Mouse (Mus musculus) stomach, postnatal 0 days (tissue): ENCODE data around the gene Pgap3. TPM values are rescaled to one million over a fixed set of nuclear protein-coding genes. Genes with fewer than 3 reads are reported as not detected.
"Not testable (repeated sequence)": the region's sequence is repeated elsewhere in the genome, so short reads cannot be mapped to it uniquely, and the experiment has no call there.

Source experiments
- ATAC-seq: fragments of 200-750 bp; cut with Nextera tagmentation; 2 replicates; pipeline ENCODE4 v1.8.0; 2017; ENCODE audit not compliant: low FRiP score, low TSS enrichment
- DNase-seq: peaks from one replicate; pipeline ENCODE4 v3.0.0-alpha.2; 2016; ENCODE audit warnings: low spot score
- H3K27ac ChIP-seq: fragments of 300-500 bp; sonication (generic); replicated peaks from 2 replicates; pipeline ENCODE4 v1.5.1; 2014; ENCODE audit warnings: mild to moderate bottlenecking, control low read depth
- H3K27me3 ChIP-seq: fragments of 300-500 bp; sonication (generic); 2 replicates; pipeline ENCODE4 v1.6.1; 2014; ENCODE audit warnings: low read length; ENCODE audit not compliant: control insufficient read depth, insufficient read depth
- H3K36me3 ChIP-seq: fragments of 300-500 bp; sonication (generic); 2 replicates; pipeline ENCODE4 v1.6.1; 2014; ENCODE audit warnings: low read length, mixed read lengths; ENCODE audit not compliant: control insufficient read depth, insufficient read depth
- H3K4me1 ChIP-seq: fragments of 300-500 bp; sonication (generic); replicated peaks from 2 replicates; pipeline ENCODE4 v1.6.1; 2014; ENCODE audit warnings: antibody characterized with exemption; ENCODE audit not compliant: control insufficient read depth, insufficient read depth
- H3K4me2 ChIP-seq: fragments of 300-500 bp; sonication (generic); replicated peaks from 2 replicates; pipeline ENCODE4 v1.6.1; 2014; ENCODE audit warnings: low read depth, mild to moderate bottlenecking, control low read depth, moderate library complexity
- H3K4me3 ChIP-seq: fragments of 300-500 bp; sonication (generic); 2 replicates; pipeline ENCODE4 v1.5.1; 2014; ENCODE audit warnings: low read depth, low read length, control low read depth
- H3K9ac ChIP-seq: fragments of 300-500 bp; sonication (generic); 2 replicates; pipeline ENCODE4 v1.6.1; 2014; ENCODE audit warnings: mild to moderate bottlenecking, low read length, control low read depth, mixed read lengths
- H3K9me3 ChIP-seq: fragments of 300-500 bp; sonication (generic); 2 replicates; pipeline ENCODE4 v1.6.1; 2016; ENCODE audit warnings: low read length; ENCODE audit not compliant: control insufficient read depth
- CTCF ChIP-seq: IDR thresholded peaks from 2 replicates; pipeline ENCODE4 v1.5.1; 2016; ENCODE audit warnings: antibody characterized with exemption, low read depth, mild to moderate bottlenecking, moderate library complexity
- EP300 ChIP-seq: optimal IDR thresholded peaks from 2 replicates; pipeline ENCODE3; 2016; ENCODE audit warnings: antibody characterized with exemption
- WGBS: fragments of 180-500 bp; shearing (Covaris S2); extraction: QIAGEN DNeasy Blood & Tissue Kit; methylation state at CpG from one replicate; pipeline ENCODE4 v1.1.7; 2014; 5-methylcytosine and 5-hydroxymethylcytosine counted together
- polyA plus RNA-seq: library from polyadenylated mRNA; unstranded; fragments of >200 nt; fragmentation: Nextera tagmentation; extraction: Ambion mirVana; gene quantifications from 2 replicates; pipeline ENCODE4 v1.2.1, GENCODE M21; 2015

Gene Pgap3
- polyA plus RNA-seq, 1 experiment from 2014 or later = 11.0 TPM

DNA sequence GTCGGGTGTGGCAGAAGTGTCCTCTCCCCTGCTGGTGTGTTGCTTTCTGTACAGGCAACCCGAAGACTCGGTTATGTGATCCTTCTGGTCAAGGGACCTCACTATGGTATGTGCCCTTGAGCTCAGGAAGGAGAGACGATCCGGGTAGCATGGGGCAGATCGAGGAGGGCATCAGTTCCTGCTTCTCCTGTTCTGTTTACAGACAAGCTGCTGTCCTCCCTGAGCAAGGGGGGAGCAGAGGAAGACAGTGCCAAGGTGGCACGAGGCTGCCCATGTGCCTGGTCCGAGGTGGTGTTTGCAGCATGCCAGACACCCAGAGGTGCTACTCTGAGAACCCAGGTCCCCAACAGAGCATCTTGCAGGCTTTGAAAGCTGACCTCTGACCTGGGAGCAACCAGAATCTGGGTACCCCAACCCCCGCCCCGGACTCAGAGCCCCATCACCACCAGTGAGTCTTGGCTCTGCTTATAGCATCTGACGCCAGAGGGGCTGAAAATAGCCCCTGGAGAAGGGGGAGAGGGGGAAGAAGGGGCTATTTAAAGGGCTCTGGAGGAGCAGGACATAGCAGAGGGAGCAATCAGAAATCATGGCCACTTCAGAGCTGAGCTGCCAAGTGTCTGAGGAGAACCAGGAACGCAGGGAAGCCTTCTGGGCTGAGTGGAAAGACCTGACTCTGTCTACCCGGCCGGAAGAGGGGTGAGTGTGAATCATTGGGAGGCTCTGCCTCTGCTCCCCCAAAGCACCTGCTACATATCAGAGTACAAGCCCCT, 16.8 kb downstream of the Pgap3 start, which contains the start of gene Tcap:
Tcap (plus strand) TSS at position 551 of the 770 bp plus-strand sequence.
- no peak for DNase-seq
- H3K36me3 ChIP-seq = peaks cover 6% of the 10 kb centered on the region; the same call in 1 of the 2 replicates
- ATAC-seq = no peak

DNA sequence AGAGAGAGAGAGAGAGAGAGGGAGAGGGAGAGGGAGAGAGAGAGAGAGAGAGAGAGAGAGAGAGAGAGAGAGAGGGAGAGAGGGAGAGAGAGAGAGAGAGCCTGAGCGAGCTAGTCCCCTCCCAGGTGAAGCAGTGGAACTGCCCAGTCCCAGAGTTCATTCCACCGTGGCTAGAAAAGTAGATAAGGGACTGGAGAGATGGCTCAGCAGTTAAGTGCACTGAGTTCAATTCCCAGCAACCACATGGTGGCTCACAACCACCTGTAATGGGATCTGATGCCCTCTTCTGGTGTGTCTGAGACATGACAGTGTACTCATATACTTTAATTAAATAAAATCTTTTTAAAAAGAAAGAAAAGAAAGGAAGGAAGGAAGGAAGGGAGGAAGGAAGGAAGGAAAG, 17.9 kb downstream of the Pgap3 start:
- H3K27ac ChIP-seq, H3K9me3 ChIP-seq, ATAC-seq, H3K4me2 ChIP-seq, H3K4me3 ChIP-seq, H3K4me1 ChIP-seq, H3K9ac ChIP-seq, H3K27me3 ChIP-seq, DNase-seq: not testable (repeated sequence)
- WGBS = 15% methylated on average over 2 of the region's 2 CpGs
- TF ChIP-seq CTCF = peak; percentile 25; the same call in 1 of the 2 replicates
- H3K36me3 ChIP-seq = peaks cover 14% of the 10 kb centered on the region; the same call in 1 of the 2 replicates

More for the DNA sequence above, 16.8 kb downstream of the Pgap3 start, which contains the start of gene Tcap:
- TF ChIP-seq EP300 (no peak), CTCF (no peak)
- no peak within 1 kb of the TSS for H3K27ac ChIP-seq
- no peaks in the 10 kb centered on the region for H3K4me1 ChIP-seq
- 56% methylated on average over 14 of the region's 14 CpGs for WGBS
- H3K9ac ChIP-seq = no peak within 1 kb of the TSS
- no peak within 1 kb of the TSS for H3K4me3 ChIP-seq
- no peaks in the 10 kb centered on the region for H3K9me3 ChIP-seq
- no peak within 1 kb of the TSS for H3K4me2 ChIP-seq
- peaks cover 4% of the 10 kb centered on the region; the same call in 1 of the 2 replicates for H3K27me3 ChIP-seq

DNA sequence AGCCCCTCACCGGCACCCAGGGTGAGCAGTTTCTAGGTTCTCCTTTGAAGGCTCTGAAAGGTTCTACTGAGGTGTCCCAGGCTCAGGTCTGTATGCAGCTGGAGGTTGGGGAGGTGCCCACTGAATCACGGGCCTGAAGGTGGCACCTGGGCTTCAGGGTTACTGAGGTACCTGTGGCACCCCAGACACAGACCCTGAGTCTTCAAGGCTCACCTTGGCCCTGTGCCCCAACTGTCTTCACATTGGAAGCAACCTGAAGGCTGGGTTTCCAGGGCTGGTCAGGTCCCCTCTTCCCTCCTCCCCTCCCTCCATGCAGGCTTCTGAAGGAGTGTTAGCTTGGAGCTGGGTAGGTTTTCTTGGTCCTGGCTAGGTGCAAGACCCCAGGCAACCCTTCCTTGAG, 18.6 kb downstream of the Pgap3 start:
- Histone ChIP-seq H3K27me3 (no peaks in the 10 kb centered on the region; the same call in 1 of the 2 replicates), H3K4me1 (no peaks in the 10 kb centered on the region), H3K9me3 (no peaks in the 10 kb centered on the region), H3K4me3 (no peak overlapping the region), H3K4me2 (no peak overlapping the region), H3K9ac (no peak overlapping the region), H3K36me3 (peaks cover 14% of the 10 kb centered on the region; the same call in 1 of the 2 replicates), H3K27ac (no peak overlapping the region)
- DNase-seq (no peak), ATAC-seq (no peak)
- no peak for TF ChIP-seq EP300
- no peak for TF ChIP-seq CTCF
- 90% methylated on average over 2 of the region's 2 CpGs for WGBS

DNA sequence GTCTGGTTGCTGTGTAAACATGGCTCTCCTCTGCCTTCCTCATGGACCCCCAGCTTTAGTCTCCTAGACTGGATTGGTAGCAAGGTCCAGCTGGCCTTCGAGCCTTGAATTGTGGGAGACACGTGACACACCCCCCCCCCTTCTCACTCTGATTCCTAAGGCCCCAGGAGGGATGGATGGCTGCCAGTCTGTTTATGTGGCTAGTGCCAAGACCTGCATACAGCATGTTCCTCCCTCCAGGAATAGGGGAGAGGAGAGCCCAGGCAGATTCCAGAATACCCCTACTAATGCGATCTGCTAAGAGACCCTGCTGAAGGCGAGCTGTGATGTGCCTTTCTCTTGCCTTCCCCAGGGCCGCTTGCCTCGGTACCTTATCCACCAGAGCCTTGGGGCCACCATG, 20.2 kb downstream of the Pgap3 start:
- ATAC-seq = no peak

DNA sequence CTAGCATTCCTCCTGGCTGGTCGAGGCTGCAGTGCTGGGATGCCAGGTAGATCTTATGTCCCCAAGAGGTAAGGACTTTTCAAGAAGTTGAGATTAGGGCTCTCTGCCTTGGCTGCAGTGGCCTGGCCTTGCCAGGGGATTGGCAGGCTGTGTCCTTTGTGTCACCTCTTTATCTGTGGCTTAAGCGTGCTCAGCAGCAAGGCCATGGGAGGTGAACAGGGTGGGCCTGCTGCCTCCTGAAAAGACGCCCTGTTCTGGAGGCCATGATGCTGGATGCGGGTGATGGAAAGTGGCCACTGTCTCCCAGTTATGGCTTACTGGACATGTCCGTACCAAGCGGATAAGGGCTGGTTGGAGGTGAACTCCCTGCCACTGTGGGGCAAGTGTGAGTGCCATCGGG, 20.9 kb downstream of the Pgap3 start:
- no peak for ATAC-seq
- TF ChIP-seq CTCF (no peak), EP300 (no peak)
- DNase-seq = no peak

More for the DNA sequence above, 20.2 kb downstream of the Pgap3 start:
- WGBS = 78% methylated on average over 6 of the region's 6 CpGs
- Histone ChIP-seq H3K4me2 (no peak overlapping the region), H3K9ac (no peak overlapping the region), H3K9me3 (no peaks in the 10 kb centered on the region), H3K36me3 (peaks cover 14% of the 10 kb centered on the region; the same call in 1 of the 2 replicates), H3K27ac (no peak overlapping the region), H3K4me1 (no peaks in the 10 kb centered on the region), H3K4me3 (no peak overlapping the region), H3K27me3 (no peaks in the 10 kb centered on the region)
- DNase-seq = no peak
- TF ChIP-seq CTCF (no peak), EP300 (no peak)

DNA sequence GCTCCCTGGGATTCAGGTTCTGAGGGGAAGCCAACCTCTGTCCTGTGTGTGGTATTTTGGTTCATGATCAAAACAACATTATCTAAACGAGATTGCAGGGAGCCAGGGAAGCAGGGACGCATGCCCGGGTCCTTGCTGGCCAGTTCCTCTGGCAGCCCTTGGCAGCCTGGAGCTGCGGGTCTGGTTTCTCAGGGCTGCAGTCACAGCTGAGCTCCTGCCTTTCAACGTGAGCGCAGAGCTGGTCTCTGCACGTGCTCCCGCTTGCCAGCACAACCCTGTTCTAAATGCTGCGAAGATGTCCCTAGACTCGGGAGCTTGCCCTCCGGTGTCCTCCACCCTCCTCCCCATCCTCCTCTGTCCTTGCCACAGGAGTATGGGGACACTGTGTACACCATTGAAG, 22.5 kb downstream of the Pgap3 start:
- Histone ChIP-seq H3K27ac (no peak overlapping the region), H3K4me2 (no peak overlapping the region), H3K36me3 (peaks cover 14% of the 10 kb centered on the region; the same call in 1 of the 2 replicates), H3K4me3 (no peak overlapping the region), H3K9me3 (no peaks in the 10 kb centered on the region), H3K9ac (no peak overlapping the region), H3K4me1 (no peaks in the 10 kb centered on the region), H3K27me3 (no peaks in the 10 kb centered on the region)
- TF ChIP-seq EP300 (no peak), CTCF (no peak)
- DNase-seq (no peak), ATAC-seq (no peak)
- WGBS = 77% methylated on average over 11 of the region's 11 CpGs

More for the DNA sequence above, 20.9 kb downstream of the Pgap3 start:
- WGBS = 80% methylated on average over 7 of the region's 7 CpGs
- Histone ChIP-seq H3K4me1 (no peaks in the 10 kb centered on the region), H3K4me3 (no peak overlapping the region), H3K9ac (no peak overlapping the region), H3K9me3 (no peaks in the 10 kb centered on the region), H3K4me2 (no peak overlapping the region), H3K36me3 (peaks cover 14% of the 10 kb centered on the region; the same call in 1 of the 2 replicates), H3K27me3 (no peaks in the 10 kb centered on the region), H3K27ac (no peak overlapping the region)
